Mouse (Mus musculus) cerebellum, postnatal 14 days (tissue): ENCODE data around the gene Kcnb1.

Source experiments
- DNase-seq, 2 experiments: peaks; one replicate each; pipeline ENCODE4 v3.0.0; 2021; ENCODE audit warnings: mixed read lengths in 2 of 2

Gene Kcnb1

DNA sequence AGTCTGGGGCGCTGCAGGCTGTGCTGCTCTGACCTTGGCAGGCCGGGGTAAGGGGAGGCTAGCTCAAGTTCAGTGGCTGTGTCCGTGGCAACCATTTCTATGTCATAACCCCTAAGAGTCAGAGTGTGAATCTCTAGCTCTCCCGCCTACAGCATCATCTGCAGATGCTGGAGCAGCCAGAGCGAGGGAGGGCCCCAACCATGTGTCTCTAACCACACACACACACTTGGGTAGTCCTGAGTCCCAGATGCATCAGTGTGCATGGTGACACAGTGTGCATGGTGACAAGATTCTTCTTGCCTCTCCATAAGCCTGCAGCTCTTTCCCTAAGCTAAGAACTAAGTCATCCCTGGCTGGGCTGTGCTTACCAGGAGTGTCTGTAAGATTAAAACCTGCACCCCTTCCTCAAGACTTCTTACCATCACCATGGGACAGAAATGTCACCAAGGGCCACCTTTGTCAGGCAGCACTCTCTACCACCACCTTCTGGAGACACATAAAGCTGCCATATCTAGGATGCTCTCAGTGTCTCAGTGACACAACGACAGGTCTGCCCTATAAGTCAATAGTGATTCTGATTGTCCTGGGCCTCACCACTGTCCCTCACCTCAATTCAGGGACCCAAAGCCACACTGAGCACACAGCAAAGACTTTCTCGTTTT is 13.7 kb upstream of the Kcnb1 start:
- no peak for DNase-seq

DNA sequence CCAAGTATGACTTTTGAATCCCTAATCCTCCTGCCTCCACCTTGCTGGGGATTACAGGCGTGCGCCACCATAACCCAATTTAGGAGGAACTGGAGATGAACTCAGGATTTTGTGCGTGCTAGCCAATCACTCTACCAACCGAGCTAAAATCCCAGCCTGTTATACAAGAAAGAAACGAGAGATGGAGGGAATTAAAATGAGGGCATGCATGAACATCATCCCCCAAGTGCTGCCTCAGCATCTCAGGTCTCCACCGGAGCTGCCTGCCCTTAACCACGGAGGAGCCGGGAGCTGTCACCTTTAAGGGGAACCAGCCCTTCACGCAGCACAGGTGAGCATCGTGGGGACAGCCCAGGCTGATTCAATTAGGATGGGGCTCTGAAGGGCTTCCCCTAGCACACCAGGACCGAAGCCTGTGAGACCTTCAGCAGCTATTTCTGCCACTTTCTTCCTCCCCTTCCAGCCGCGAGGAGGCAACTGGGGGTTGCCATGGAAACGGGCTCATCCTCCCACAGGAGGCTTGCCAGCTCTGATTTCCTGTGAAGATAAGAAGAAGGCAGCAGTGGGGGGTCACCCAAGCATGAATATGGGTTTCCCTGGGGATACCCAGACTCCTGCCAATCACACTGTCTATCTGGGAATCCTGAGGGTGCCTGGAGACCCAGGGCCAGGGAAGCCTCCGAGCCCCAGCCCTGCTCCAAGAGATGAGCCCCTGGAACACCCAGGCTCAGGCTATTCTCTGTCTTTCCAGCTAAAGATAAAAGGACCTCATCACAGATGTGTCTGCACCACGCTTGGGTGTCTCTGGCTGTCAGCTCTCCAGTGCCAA is 11.7 kb upstream of the Kcnb1 start:
- DNase-seq = peak; percentile 50 to 61

DNA sequence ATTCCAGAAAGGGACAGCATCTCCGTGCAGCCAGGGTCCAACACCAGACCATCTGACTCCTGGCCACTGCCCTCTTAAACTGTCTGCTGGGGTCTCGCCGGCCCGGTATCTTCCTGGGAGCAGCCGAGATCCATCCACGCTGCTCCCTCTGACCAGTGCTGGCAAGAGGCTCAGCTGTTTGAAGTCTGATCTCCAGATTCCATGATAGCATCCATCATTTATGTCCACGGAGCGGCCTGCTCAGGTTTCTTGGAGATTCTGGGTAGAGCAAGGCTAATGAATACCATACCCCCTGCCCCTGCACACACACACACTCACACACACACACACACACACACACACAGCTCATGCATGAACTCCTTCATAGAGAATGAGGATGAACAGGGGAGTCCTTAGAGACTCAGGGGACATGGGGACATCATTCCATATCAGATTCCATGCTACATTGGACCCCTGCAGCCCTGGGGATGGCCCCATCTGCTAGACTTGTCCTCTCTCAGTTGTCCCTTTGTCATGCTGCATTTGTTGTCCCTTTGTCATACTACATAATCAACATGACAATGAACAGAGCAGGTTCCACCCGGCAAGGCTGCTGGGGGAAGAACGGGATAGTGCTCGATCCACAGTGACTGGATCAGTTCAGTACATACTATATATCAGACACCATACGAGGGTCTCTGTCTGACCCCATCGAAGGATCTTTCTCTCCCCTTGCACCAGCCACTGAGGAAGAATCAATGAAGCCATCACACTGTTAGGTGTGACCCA is 8.9 kb upstream of the Kcnb1 start:
- no peak for DNase-seq

DNA sequence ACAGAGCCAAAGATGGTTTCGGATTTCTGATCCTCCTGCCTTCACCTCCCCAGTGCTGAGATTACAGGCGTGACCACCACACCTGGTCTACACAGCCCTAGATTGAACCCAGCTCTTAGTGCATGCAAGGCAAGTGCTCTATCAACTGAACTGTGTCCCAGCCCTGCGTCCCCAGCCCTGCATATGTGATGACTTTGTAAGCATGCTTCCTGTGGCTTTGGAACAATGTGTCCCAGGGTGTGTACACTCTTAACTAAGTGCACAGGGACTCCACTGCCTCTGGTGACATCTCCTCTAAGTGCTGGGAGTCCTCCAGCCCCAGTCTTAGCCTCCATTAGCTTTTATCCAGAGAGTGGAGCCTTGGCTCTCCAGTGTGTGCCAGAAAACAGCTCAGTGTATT is 3.4 kb upstream of the Kcnb1 start:
- DNase-seq = no peak

DNA sequence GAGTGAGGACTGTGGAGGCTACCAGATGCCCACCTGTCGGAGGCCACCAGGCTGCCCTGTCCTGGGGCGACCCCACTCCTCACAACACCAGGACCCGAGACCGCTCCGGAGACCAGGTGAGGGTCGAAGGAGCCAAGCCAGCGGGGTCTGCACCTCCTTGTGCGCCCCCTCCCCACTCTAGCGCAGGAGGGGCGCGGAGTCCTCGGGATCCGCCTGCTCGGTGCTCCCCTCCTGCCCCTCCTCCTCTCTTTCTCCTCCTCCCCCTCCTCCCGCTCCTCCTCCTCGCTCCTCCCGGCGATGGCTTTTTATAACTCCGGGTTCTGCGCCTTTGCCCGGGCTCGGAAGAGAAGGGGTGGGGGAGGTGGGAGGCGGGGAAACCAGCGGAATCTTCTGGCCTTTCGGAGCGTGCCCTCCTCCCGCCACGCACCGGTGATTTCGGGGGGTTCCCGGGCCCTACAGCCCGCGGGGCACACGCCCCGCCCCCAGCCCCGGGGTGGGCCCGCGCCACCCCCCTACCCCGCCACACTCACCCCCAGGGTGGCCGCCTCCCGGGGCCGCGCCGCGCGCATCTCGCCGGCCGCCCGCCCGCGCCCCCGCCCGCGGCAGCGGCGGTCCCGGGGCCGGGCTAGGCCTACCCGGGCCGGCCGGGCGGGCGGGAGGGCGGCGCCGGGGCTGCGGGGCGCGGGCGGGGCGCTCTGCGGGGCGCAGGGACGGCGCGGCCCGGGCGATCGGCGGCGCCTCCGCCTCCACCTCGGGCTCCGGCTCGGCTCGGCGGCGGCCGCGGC is 472 bp downstream of the Kcnb1 start:
- no peak for DNase-seq

DNA sequence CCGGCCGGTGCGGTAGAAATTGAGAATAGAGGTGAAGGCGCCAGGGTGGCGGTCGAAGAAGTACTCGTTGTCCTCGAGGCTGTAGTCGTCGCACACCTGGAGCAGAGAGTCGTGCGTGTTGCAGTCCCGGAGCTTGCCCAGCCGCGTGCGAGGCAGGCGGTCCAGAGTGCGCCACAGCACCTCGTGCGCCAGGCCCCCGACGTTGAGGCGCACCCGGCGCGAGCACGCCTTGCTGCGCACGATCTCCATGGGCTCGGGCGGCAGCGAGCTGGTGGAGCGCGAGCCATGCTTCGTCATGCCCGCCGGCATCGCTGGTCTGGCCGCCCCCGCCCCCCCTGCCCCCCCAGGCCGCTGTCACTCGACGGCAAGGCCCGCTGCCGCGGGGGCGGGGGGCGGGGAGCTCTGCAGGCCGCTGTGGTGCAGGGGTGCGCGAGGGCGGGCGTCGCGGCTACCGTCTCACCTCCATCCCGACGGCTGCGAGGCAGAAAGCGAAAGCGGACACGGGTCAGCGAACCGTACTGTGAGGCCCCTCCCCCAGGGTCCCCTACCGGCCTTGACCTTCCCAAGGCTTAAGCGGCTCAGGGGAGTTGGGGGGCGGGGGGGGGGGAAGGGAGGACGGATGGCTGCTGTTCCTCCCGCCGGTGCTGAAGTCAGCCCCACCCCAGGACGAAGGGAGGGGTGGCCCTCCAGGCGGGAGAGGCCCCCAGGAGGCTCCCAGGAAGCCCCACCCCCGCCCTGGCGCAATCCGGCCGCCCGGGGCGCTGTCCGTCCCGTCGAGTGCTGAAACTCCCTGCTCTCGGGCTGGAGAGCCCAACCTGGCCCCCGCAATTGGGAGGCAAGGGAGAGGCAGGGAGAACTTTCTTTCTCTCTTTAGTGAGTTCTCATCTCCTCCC is 1.4 kb downstream of the Kcnb1 start:
- DNase-seq = peak in 1 of 2 experiments; percentile 38

DNA sequence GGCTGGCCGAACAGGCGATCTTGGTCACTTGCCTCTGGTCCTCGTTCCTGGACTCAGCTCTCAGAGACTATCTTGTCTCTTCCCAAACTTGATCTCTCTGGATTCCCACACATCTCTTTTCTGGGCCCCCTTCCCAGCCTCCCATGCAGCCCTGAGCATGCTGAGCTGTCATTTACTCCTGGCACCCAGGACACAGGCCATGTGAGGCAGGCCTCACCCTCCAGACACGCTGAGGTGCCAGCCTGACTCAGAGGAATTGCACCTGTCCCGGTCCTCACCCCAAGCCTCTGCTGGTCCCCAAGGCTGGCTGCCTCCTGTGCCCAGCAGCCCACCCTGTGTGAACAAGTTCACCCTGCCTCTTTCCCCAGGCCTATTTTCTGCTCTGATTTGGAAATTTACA is 2.8 kb downstream of the Kcnb1 start:
- no peak for DNase-seq

DNA sequence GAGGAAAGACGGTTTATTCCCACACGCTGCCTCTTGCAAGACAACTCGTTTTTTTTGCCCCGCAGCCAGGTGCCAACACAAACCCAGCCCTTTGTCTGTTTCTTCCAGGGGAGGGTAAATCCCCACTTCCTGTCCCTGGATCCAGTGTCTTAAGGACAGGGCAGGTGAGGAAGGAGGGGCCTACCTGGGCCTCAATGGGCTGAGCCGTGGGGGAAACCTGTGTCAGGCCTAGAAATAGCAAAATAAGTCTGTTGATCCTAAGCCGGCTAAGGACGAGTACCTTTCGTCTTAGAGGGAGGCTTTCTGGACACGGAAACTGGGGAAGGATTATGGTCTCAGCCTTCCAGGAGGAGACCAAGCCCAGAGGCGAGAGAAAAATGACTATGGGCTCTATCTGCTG is 3.4 kb downstream of the Kcnb1 start:
- no peak for DNase-seq

DNA sequence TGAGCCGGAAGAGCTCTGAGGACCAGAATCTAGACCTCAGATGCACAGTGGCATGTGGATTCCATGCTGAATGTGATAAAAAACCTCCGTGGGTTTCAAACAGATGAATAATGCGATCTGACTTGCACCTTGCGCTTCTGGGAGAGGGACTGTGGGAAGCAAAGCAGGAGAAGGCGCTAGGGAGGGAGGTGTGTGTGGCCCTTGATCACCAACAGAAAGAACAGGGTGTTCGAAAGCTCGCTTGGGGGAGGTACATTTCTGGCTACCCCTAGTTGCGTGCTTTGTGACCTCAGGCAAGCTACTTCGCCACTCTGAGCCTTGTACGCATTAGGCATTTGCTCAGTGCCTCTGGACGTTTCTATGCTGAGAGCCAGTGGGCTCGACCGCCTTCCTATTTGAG is 4.0 kb downstream of the Kcnb1 start:
- no peak for DNase-seq

DNA sequence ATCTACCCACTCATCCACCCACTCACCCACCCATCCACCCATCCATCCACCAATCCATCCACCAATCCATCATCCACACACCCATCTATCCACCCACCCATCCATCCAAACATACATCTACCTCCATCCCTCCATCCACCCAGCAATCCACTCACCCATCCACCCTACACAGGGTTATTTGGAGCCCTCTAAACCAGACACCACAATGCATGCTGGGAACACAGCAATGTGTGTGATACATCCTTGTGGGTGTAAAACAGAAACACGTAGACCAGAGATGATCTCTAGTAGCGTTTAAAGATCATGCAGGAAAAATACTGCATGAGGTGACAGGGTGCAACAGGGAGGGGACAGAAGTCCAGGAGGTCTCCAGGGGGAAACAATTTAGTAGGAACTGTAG is 4.5 kb downstream of the Kcnb1 start:
- DNase-seq = no peak

DNA sequence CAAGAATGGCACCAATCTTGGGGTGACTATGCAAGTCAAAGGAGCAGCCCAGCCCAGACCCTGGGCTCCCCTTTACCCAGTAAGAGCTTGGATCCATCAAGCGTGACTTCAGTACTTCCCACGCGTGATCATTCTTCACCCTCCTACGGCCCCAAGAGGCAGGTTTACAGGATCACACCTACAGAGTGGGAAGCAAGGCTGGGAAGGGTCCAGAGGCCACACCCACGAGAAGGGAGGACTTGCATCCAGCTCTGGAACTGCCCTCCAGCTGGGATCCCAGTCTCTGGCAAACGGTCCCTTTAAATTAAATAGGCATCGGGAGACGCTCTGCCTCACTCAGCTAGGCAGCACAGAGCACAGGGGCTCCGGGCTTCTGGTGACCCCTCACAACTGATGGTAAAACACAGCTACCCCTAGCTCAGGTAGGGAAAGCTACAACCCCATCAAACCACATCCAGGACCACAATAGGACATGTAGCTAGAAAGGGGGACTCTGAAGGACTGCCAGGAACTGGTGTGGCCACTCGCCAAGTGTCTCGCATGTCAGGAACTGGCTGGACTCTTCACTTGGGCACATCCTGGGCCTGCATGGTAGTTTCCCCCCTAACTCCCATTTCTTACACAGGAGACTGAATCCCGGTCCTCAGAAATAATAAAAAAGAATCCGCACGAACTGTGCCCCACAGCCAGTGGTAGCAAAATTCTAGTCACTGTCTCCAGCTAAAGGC is 8.1 kb downstream of the Kcnb1 start:
- DNase-seq = peak; percentile 21 to 40

DNA sequence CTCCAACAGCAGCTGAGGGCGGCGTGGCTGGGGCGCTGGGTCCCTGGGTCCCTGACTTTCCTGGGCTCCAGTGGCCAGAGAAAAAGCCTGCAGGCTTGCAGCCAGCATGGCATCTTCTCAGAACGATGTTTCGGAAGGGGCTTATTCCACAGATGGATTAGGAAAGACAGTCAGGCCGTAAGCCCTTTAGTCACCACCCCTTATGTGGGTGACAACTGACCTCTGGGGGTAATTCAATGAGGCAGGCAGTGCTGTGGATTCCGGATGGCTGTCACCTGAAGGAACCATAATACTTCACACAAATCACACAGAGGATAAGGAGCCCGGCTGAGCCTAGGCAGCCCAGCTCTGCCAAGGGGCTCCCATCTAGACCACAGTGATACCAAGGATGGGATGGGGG is 8.9 kb downstream of the Kcnb1 start:
- DNase-seq = no peak

DNA sequence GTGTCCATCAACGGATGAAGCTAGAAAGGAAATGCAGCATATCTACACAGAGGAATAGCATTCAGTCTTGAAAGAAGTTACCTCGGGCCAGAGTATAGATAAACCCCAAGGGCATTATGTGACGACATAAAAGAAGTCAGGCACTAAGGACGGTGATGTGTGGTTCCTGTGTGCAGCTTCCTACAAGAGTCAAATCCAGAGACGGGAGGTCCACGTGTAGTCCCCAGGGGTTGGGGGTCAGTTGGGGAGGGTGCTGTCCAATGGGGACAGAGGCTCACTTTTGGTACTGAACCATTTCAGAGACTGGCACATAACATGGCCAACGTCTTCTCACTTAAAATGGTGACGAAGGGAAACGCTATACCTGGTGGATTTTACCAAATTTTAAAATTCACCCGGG is 10.7 kb downstream of the Kcnb1 start:
- no peak for DNase-seq

DNA sequence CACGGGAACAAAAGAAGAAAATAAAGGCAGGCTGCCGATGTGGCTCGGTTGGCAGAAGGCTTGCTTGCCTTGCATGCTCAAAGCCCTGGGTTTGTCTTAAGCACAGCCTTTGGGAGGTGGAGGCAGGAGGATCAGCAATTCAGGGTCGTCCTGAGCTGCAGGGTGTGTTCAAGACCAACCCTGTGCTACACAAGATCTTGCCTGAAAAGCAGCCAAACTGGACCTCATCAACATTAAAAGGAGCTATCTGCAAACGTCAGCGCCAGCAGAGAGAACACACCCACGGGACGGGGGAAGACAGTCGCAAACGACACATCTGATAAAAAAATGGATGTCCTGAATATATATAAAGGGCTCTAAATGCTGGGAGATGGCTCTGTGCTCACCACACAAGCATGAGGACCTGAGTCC is 12.7 kb downstream of the Kcnb1 start:
- DNase-seq = no peak

DNA sequence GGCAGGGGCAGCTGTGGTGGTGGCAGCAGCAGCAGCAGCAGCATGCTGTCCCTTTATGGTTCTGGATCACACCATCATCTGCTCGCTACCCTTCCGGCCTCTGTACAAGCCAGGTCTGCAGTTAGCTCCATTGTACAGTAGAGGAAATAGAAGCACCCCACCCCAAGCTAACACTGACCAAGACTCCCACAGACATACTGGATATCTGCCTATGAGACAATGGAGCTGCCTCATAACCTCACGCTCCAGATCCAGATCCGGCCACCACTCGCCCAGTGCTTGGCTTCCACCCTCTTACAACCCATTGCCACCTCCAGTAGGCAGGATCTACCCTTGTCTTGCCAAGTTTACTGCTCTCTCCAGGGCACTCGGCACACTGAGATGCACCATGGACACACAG is 14.7 kb downstream of the Kcnb1 start:
- DNase-seq = no peak

DNA sequence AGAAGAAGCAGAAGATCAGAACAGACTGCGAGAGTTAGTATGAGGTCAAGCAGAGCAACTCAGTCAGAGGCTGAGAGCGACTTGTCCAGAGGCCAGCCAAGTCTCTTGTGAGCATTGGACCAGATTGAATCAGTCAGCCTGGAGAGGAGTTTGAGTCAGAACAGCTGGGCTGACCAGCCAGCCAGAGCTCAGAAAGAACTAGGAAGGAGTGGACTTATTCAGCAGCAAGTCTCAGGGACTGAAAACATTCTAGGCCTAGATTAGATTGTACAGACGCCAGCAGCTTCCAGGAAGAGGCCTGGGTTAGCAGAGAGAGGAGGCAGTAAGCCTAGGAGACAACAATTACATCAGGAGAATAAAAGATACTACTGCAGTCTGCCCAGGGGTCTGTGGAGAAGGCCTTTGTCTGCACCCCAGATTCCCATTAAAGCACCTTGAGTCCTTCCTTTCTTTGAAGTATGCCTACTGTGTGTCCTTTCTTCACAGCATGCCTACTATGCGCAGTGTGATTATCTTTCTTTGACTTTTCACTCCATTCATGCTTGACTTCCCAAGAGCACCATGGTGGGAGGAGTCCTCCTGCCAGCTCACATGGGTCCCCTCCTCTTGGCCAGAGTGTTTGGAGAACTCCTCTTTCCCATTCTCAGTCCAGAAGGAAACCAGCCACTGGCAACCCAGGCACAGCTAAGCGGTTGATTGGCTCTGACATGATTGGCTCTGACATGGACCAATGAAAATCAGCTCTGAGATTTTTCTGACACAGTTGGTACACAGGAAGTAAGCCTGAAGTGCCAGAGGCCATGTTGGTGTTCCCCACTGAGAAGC is 16.7 kb downstream of the Kcnb1 start:
- DNase-seq = no peak

DNA sequence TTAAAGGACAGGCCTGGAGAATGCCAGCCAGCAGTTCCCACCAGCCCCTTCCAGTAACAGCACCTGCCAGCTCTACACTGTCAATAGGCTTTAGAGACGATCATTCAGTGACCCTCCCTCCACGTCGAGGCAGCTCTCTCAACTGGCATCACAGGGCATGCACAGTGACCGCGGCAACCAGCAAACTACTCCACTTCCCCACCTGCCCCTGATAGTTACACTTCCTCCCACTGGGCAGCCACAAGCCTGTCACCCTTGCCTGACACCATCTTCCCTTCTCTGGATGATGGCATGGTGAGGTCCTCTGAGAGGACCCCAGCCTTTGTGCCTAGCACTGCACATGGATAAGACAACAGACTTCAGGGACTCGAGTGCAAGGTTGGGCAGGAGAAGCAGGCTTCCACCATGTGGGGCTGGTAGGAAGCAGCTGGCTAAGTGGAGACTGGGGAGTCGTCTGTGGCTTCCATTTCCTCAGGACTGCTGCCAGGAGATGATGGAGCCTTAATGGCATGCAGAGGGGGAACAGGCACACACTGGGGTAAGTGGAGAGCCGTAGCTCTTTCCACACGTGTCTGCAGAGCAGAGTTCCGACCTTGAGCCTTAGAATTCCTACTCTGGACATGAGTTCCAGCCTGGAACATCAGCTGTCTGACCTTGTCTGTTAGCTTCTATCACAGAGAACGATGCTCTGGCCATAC is 22.3 kb downstream of the Kcnb1 start:
- DNase-seq = no peak

DNA sequence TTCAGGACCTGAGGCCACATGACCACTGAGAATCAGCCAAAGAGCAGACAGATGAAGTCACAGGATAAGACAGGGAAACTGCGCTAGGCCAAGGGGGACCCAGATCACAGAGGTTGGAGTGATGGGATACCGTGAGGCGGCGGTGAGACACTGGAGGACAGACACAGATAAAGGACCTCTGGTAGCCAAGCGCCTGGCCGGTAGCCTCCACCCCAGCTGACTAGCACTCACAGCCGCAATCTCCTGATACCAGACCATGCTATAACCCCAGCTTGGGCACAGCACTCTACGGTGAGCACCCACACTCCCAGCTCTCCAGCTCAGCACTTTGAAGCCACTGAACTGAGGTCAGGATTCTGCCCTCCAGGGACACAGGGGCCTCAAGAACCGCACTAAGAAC is 26.4 kb downstream of the Kcnb1 start:
- no peak for DNase-seq

DNA sequence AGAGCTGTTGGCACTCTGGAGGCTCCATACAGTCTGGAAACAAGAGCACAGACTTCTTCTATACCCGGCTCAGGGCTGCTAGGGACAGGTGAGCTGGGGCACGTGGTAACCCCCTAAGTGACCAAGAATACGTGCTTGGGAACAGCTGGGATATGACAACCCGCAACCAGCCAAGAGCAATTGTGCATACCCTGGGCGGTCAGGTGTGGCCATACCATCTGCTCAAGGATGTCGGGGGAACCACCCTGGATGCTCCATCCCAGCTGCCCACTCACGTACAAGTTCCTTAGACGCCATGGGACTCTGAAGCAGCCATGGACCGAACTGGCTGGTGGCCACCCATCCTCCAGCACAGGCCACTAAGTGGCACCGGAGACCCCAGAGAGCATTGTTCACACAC is 26.8 kb downstream of the Kcnb1 start:
- peak in 1 of 2 experiments; percentile 22 for DNase-seq
